Mouse (Mus musculus): ENCODE results near the gene Adamtsl3. TPM values are rescaled to one million over a fixed set of nuclear protein-coding genes. Genes with fewer than 3 reads are reported as not detected.

The Adamtsl3 gene
- polyA plus RNA-seq, 1 experiment from 2014 or later: 1.0 TPM

DNA sequence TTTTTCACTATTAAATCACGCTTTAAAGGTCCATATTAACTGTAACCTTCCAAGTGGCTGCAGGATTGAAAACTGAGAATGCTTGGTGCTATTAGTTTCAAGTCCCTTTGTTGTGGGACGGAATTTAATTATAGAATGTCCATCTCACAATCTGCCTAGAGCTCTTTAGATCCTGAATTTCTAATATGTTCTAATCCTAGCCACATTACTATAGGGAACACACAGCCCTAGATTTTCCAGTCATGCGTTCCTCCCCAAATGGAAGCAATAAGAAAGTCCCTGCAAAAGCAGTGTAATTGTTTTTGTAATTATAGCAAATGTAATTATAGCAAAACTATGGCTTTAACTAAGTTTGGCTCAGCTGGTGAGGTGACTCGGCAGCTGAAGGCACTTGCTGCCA is 161.6 kb downstream of the Adamtsl3 start:
- Histone ChIP-seq H3K4me3 (replicated peaks; ENCODE audit: low read length) (no peak overlapping the region), H3K9me3 (ENCODE audit: control insufficient read depth, low read length) (no peaks in the 10 kb centered on the region), H3K27ac (no peak overlapping the region), H3K4me1 (replicated peaks; ENCODE audit: control insufficient read depth, insufficient read depth, low read length) (no peaks in the 10 kb centered on the region), H3K27me3 (ENCODE audit: control insufficient read depth, insufficient read depth, low read length) (no peaks in the 10 kb centered on the region), H3K36me3 (replicated peaks; ENCODE audit: control insufficient read depth, insufficient read depth) (no peaks in the 10 kb centered on the region), H3K4me2 (replicated peaks) (no peak overlapping the region), H3K9ac (no peak overlapping the region)
- ATAC-seq (ENCODE audit: low FRiP score) (no peak), DNase-seq (ENCODE audit: low spot score) (no peak)
- 70% methylated on average over 4 of the region's 4 CpGs for WGBS

DNA sequence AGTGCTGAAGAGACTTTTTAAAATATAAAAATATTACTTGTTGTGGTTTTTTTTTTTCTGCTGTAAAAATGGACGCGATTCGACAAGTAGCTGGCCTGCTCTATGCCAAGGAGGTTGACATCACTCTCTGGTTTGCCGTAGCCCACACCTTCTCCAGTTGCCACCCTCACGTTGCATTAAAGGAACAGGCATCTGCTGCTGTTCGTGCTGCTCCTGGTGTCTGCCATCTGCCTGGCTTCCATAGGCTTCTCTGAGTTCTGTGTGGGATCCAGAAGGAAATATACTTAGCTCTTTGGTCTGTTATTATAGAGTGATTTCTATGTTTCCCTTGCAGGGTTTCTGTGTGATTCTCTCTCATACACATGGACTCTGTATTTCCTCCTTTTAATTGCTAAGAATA is 165.8 kb downstream of the Adamtsl3 start:
- H3K36me3 ChIP-seq (replicated peaks; ENCODE audit: control insufficient read depth, insufficient read depth): no peaks in the 10 kb centered on the region
- H3K4me2 ChIP-seq (replicated peaks): no peak overlapping the region
- DNase-seq (ENCODE audit: low spot score) (no peak), ATAC-seq (ENCODE audit: low FRiP score) (no peak)
- 87% methylated on average over 6 of the region's 6 CpGs for WGBS
- no peak overlapping the region for H3K27ac ChIP-seq
- no peaks in the 10 kb centered on the region for H3K9me3 ChIP-seq (ENCODE audit: control insufficient read depth, low read length)
- no peak overlapping the region for H3K9ac ChIP-seq
- H3K27me3 ChIP-seq (ENCODE audit: control insufficient read depth, insufficient read depth, low read length): no peaks in the 10 kb centered on the region
- H3K4me1 ChIP-seq (replicated peaks; ENCODE audit: control insufficient read depth, insufficient read depth, low read length): no peaks in the 10 kb centered on the region
- no peak overlapping the region for H3K4me3 ChIP-seq (replicated peaks; ENCODE audit: low read length)

DNA sequence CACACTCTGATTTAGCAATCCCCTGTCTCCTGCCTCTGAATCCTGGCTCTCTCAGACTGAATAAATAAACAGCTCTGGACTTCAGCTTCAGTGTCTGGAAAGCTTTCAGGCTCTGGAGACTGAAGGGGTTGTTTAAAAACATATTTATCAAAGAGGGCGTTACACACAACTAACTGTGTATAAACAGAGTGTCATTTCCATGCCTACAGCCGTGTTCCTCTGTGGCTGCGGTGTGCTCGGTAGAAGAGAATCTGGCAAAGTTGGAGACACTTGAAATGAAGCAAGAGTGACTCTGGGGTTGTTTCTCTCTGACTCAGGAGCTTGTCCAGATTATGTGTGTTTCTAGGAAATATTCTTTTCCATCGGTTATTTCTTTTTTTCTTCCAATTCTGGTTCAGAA is 167.0 kb downstream of the Adamtsl3 start:
- no peaks in the 10 kb centered on the region for H3K4me1 ChIP-seq (replicated peaks; ENCODE audit: control insufficient read depth, insufficient read depth, low read length)
- 82% methylated on average over 5 of the region's 5 CpGs for WGBS
- no peak overlapping the region for H3K27ac ChIP-seq
- ATAC-seq (ENCODE audit: low FRiP score) (no peak), DNase-seq (ENCODE audit: low spot score) (no peak)
- H3K36me3 ChIP-seq (replicated peaks; ENCODE audit: control insufficient read depth, insufficient read depth): no peaks in the 10 kb centered on the region
- H3K27me3 ChIP-seq (ENCODE audit: control insufficient read depth, insufficient read depth, low read length): no peaks in the 10 kb centered on the region
- no peak overlapping the region for H3K9ac ChIP-seq
- H3K9me3 ChIP-seq (ENCODE audit: control insufficient read depth, low read length): no peaks in the 10 kb centered on the region
- no peak overlapping the region for H3K4me2 ChIP-seq (replicated peaks)
- no peak overlapping the region for H3K4me3 ChIP-seq (replicated peaks; ENCODE audit: low read length)

DNA sequence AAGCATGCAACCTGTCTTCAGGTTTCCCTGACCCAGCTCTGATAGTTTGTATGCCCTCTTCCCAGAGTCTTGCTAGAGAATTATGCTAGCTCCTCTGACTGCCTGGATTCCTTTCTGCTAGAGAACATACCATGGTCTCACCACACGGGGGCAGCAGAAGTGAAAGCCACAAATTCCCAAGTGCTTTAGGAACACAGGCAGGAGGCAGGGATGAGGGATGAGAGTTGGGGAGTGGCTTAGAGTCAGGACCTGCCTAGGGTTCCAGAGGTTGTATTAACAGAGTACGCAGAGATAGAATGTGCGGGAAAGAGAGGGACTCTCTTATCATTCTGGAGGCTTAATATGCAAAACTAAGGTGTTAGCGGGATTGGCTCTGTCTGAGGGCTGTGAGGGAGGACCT is 168.6 kb downstream of the Adamtsl3 start:
- Histone ChIP-seq H3K4me3 (replicated peaks; ENCODE audit: low read length) (no peak overlapping the region), H3K27me3 (ENCODE audit: control insufficient read depth, insufficient read depth, low read length) (no peaks in the 10 kb centered on the region), H3K27ac (no peak overlapping the region), H3K4me1 (replicated peaks; ENCODE audit: control insufficient read depth, insufficient read depth, low read length) (no peaks in the 10 kb centered on the region), H3K9ac (no peak overlapping the region), H3K9me3 (ENCODE audit: control insufficient read depth, low read length) (no peaks in the 10 kb centered on the region), H3K4me2 (replicated peaks) (no peak overlapping the region), H3K36me3 (replicated peaks; ENCODE audit: control insufficient read depth, insufficient read depth) (no peaks in the 10 kb centered on the region)
- ATAC-seq (ENCODE audit: low FRiP score): 0 out of 2 replicates have a peak, but pooled peaks have one; percentile 21
- 19% methylated on average over 4 of the region's 4 CpGs for WGBS
- peak; percentile 73 for DNase-seq (ENCODE audit: low spot score)

DNA sequence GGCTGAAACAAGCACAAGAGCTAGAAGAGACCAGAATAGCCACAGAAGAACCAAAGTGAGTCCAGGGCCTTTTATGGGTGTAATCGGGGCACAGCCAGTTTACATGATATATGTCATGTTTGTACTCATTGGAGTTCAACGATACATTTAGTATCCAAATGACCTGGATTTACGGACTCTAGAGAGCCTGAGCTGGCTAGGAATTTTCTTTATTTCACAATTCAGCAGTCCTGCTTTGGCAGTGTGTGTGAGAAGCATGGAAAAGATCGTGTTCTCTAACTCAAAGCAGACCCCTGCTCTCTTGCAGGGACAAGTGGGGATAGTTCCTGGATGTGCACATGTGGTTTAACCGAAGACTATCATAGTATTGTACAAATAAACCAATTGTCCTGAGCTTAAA is 195.1 kb downstream of the Adamtsl3 start:
- 87% methylated on average over 5 of the region's 5 CpGs for WGBS
- Histone ChIP-seq H3K27ac (no peak overlapping the region), H3K27me3 (ENCODE audit: control insufficient read depth, insufficient read depth, low read length) (no peaks in the 10 kb centered on the region), H3K9me3 (ENCODE audit: control insufficient read depth, low read length) (no peaks in the 10 kb centered on the region), H3K9ac (no peak overlapping the region), H3K4me2 (replicated peaks) (no peak overlapping the region), H3K4me3 (replicated peaks; ENCODE audit: low read length) (no peak overlapping the region), H3K4me1 (replicated peaks; ENCODE audit: control insufficient read depth, insufficient read depth, low read length) (no peaks in the 10 kb centered on the region), H3K36me3 (replicated peaks; ENCODE audit: control insufficient read depth, insufficient read depth) (no peaks in the 10 kb centered on the region)
- DNase-seq (ENCODE audit: low spot score) (no peak), ATAC-seq (ENCODE audit: low FRiP score) (no peak)

DNA sequence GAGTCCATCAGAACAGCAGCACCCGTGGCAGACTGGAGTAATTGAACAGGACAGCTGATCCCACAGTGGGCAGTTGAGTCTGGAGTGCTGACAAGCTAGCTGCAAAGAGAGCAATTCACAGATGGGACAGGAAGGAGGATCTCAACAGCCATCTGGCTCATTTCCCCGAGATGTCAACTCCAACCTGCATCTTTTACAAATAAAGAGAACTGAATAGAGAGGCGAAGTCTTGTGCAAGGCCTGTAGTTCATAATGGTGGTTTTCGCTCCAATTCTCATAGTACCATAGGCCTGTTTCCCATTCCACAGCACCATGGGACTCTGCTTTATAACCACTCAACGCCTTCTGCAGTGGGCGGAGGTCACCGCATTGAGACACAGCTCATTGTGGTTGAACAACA is 195.9 kb downstream of the Adamtsl3 start:
- Histone ChIP-seq H3K36me3 (replicated peaks; ENCODE audit: control insufficient read depth, insufficient read depth) (no peaks in the 10 kb centered on the region), H3K4me3 (replicated peaks; ENCODE audit: low read length) (no peak overlapping the region), H3K27ac (no peak overlapping the region), H3K9ac (no peak overlapping the region), H3K27me3 (ENCODE audit: control insufficient read depth, insufficient read depth, low read length) (no peaks in the 10 kb centered on the region), H3K9me3 (ENCODE audit: control insufficient read depth, low read length) (no peaks in the 10 kb centered on the region), H3K4me2 (replicated peaks) (no peak overlapping the region), H3K4me1 (replicated peaks; ENCODE audit: control insufficient read depth, insufficient read depth, low read length) (no peaks in the 10 kb centered on the region)
- 81% methylated on average over 7 of the region's 7 CpGs for WGBS
- ATAC-seq (ENCODE audit: low FRiP score) (no peak), DNase-seq (ENCODE audit: low spot score) (no peak)

DNA sequence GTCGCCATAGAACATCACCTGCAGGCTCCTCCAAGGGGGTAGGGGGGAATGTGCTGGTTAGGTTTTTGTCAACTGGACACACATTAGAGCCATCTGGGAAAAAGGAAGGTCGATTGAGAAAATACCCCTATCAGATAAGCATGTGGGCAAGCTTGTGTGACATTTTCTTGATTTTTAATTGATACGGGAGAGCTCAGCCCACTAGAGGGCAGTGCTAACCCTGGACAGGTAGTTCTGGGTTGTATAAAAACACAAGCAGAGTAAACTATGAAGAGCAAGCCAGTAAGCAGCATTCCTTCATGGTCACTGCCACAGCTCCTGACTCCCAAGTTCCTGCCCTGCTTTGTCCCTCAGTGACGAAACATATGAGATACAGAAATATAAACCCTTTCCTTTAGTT is 197.7 kb downstream of the Adamtsl3 start:
- Histone ChIP-seq H3K4me1 (replicated peaks; ENCODE audit: control insufficient read depth, insufficient read depth, low read length) (no peaks in the 10 kb centered on the region), H3K4me2 (replicated peaks) (no peak overlapping the region), H3K27me3 (ENCODE audit: control insufficient read depth, insufficient read depth, low read length) (no peaks in the 10 kb centered on the region), H3K4me3 (replicated peaks; ENCODE audit: low read length) (no peak overlapping the region), H3K36me3 (replicated peaks; ENCODE audit: control insufficient read depth, insufficient read depth) (no peaks in the 10 kb centered on the region), H3K27ac (no peak overlapping the region), H3K9ac (no peak overlapping the region), H3K9me3 (ENCODE audit: control insufficient read depth, low read length) (no peaks in the 10 kb centered on the region)
- WGBS: 75% methylated on average over 4 of the region's 4 CpGs
- no peak for DNase-seq (ENCODE audit: low spot score)
- no peak for ATAC-seq (ENCODE audit: low FRiP score)

DNA sequence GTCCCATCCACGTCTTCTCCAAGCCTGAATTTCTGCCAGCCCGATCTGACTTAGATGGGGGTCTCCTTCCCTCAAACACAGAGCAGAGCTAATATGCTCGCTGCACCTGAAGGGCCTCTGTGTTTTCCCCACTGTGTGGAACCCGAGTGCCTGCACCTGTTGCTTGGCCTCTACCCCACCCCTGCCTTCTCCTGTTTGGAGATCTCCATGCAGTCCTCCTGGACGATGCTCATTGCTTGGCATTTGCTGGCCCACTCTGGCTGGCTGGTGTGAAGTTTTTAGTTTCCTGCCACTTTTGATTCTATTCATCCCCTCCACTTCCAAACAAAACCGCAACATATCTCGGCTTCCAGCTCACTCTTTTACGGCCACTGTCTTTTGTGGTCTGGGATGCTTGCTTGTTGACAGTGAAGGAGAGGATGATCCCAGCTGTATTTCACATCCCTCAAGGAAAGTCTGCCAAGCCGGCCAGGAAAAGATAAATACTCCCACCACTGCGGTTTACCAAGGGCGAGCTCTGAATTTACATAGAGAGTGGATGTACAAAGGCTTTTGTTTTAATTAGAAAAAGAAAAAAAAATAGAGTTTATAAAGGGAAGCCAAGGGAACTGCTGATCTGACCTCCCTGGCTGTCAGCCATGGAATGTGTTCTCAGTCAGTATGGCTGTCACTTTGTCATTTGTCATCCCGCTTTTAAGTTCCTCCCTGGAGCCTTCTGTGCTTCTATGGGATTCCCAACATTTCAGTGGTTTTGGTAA is 198.4 kb downstream of the Adamtsl3 start:
- Histone ChIP-seq H3K36me3 (replicated peaks; ENCODE audit: control insufficient read depth, insufficient read depth) (no peaks in the 10 kb centered on the region), H3K9me3 (ENCODE audit: control insufficient read depth, low read length) (no peaks in the 10 kb centered on the region), H3K9ac (no peak overlapping the region), H3K4me3 (replicated peaks; ENCODE audit: low read length) (no peak overlapping the region), H3K4me1 (replicated peaks; ENCODE audit: control insufficient read depth, insufficient read depth, low read length) (no peaks in the 10 kb centered on the region), H3K4me2 (replicated peaks) (no peak overlapping the region), H3K27me3 (ENCODE audit: control insufficient read depth, insufficient read depth, low read length) (no peaks in the 10 kb centered on the region), H3K27ac (0 out of 2 replicates have a peak overlapping the region, but pooled peaks have one; percentile 11)
- DNase-seq (ENCODE audit: low spot score): peak; percentile 53
- peak; percentile 71; the same call in 1 of the 2 replicates for ATAC-seq (ENCODE audit: low FRiP score)
- WGBS: 63% methylated on average over 12 of the region's 12 CpGs

DNA sequence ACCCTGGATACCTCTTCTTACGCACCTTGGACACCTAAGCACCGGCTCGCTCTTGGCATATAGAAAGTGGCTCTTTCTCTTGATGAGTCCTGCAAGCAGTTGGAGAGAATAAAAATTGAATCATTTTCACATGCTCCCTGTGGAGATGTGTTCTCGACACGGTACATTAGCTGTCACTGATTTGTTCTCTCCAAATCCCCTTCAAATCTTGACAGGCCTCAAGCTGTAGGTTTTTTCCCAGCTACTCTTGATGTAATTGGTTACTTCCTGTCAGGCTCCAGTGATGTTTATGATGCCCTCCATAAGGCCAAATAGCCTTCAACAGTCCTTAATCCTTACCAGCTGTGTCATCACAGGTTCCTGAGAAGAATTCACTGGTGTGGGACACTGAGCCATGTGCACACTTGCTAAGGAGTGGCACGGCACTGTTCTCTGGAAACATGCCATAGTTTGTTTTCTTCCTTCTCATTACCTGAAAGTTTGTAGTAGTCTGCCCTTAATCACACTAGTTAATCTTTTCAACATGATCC is 209.0 kb downstream of the Adamtsl3 start:
- H3K9me3 ChIP-seq (ENCODE audit: control insufficient read depth, low read length): no peaks in the 10 kb centered on the region
- no peak overlapping the region for H3K9ac ChIP-seq
- no peak overlapping the region for H3K4me2 ChIP-seq (replicated peaks)
- WGBS: 58% methylated on average over 6 of the region's 6 CpGs
- H3K36me3 ChIP-seq (replicated peaks; ENCODE audit: control insufficient read depth, insufficient read depth): no peaks in the 10 kb centered on the region
- 0 out of 2 replicates have a peak, but pooled peaks have one; percentile 46 for ATAC-seq (ENCODE audit: low FRiP score)
- H3K4me1 ChIP-seq (replicated peaks; ENCODE audit: control insufficient read depth, insufficient read depth, low read length): no peaks in the 10 kb centered on the region
- H3K27me3 ChIP-seq (ENCODE audit: control insufficient read depth, insufficient read depth, low read length): no peaks in the 10 kb centered on the region
- H3K4me3 ChIP-seq (replicated peaks; ENCODE audit: low read length): no peak overlapping the region
- DNase-seq (ENCODE audit: low spot score): no peak
- H3K27ac ChIP-seq: no peak overlapping the region
